Mouse (Mus musculus) layer of hippocampus, adult 8-10 months (tissue): ENCODE measurements at regions not wholly inside any gene's neighbourhood (a gene's known extent, or its start where the extent isn't known, plus 50 kb on each side); places are given as distances from the start of the nearest gene placed in this dataset.

Experiments used
- DNase-seq, 2 experiments: peaks; one replicate each; pipeline ENCODE4 v3.0.0; 2022; ENCODE audit warnings: low spot score in 2 of 2

- DNase-seq: no peak
Observed at GRCm38 (mm10) chr6:52368734-52369412, 55.6 kb downstream of the Evx1 start.

GRCm38 (mm10) chr6:52370806-52371360 lies 57.6 kb downstream of the Evx1 start:
- DNase-seq: no peak

DNA sequence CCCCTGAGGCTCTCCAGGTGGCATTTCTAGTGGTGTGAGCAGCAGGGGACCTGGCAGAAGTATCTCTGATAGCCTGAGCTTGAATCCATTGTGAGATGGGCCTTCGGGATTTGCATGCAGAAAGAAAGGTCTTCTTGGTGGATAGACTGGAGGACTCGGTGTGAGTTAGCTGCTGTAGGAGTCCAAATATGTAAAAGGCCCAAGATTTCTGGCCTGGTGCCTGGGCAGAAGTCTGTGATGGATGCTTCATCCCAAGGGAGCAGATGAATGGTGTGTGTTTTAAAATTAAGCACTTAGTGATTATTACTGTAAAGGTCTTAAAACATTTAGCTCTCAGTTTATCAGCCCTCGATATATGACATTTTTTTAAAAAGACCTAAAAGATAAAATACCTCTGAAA lies 65.8 kb downstream of the Evx1 start:
- DNase-seq: no peak

DNA sequence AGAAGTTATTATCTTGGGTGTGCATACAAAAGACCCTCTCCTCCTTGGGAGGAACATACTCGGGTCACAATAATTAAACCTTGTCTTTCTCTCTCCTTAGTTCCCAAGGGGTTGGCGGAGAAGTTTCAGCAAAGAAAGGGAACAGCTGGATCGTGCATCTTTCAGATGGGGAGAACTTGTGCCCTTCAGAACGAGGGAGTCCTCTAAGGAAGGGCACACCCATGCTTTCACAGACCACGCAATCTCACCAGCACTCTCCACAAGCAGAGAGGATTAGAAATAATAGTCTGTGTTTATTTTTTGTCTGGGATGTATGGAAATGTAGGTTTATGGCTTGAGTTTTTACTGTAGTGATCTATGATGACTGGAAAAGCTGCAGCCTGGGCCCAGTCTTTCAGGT lies 66.3 kb downstream of the Evx1 start:
- DNase-seq: no peak

DNA sequence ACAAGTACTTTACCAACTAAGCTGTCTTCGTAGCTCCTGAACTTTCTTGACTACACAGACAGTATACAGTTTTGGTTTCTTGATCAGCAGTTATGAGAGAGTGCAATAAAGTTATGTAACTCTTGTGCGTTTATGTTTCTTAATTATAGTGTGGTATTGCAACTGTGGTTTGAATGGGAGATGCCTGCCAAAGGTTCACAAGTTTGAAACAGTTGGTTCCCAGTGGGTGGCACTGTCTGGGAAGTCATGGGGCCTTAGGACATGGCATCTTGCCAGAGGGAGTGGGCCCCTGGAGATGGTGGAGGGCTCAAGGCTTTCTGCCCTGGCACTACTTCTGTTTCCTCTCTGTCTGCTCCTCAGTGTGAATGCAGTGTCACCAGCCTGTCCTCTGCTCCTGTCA lies 71.7 kb downstream of the Evx1 start:
- DNase-seq: no peak

- no peak for DNase-seq
Observed at GRCm38 (mm10) chr6:52401404-52401803, 88.1 kb downstream of the Evx1 start.

DNA sequence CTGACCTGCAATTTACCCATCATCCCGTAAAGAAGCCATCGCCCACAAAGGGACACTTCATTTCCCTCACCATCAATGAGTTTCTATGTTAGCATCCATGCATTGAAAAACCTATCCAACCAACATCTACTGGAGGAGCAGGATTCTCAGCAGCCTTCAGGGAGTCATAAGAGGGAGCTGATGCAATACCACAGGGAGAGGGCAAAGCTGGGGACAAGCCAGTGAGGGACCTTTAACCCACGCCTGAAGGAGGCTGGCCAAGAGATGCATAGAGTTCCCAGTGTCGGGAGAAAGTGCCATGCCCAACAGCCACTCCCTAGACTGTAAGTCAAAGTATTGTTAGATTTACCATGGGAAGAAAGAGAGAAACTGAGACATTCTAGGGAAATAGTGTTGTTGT lies 96.7 kb downstream of the Evx1 start:
- DNase-seq: no peak

DNA sequence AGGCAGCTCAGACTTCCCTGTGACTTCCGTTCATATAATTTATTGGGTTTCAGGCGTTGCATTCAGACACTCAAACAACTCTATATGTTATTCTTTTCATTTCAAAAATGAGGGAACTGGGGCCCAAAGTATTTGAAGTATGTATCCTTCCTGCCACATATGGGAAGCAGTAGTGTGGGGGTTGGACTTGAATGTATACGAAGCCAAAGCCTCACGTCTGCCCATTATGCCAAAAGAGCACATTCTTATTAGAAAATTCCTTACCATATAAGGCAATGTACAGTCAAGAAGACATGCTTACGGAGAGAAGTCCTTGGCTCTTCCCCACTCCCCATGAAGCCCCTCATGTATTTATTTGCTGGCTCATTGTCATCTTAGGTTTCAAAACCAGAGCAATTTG lies 97.4 kb downstream of the Evx1 start:
- no peak for DNase-seq

GRCm38 (mm10) chr6:52411302-52411701 lies 98.0 kb downstream of the Evx1 start:
- no peak for DNase-seq

DNA sequence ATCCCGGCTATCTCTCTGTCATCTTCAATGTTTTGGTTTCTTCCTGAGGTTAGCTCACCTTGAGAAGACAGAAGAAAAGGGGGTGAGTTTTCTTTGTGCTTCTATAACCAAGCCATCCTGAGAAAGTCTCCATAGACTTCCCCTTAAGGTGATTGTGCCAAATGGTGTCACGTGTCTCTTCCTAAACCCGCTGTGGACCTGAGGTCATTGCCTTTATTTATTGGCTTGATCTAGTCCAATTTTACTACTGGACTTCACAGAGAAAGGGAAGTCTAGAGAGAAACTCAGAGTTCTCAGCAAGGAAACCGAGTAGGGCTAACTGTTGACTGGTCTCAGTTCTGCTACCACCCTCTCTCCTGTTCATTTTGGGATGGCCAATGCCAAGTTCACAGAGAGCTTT lies 100.3 kb downstream of the Evx1 start:
- DNase-seq: no peak

DNA sequence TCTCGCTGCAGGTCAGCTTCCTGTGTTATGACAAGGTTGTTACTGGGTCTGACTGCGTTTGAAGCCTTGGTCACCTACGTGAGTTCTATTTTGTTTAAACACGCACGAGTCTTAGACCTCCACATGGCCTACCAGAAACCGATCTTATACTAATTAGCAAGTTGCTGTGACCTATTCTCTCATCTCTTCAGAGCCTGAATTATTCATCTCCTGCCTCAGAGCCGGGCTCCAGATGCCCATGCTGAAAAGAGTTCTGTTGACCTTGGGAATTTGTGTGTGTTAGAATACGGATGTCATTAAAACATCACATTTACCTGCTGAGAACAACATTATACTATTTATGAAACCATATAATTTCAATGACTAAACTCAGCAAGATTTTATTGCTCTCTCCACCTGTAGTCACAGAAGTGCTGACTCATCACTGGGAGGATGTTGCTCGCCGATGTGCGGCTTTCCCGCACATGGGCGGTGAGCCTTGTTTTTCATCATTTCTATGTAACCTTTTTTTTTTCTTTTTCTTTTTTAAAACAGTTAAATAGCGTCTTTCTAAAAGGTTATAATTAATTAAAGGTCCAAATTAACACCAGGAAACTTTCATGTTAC lies 102.1 kb downstream of the Evx1 start:
- DNase-seq: no peak

GRCm38 (mm10) chr6:52416491-52416890 lies 103.2 kb downstream of the Evx1 start:
- no peak for DNase-seq

GRCm38 (mm10) chr6:52417439-52418124 lies 104.3 kb downstream of the Evx1 start:
- DNase-seq: peak in 1 of 2 experiments; percentile 5

DNA sequence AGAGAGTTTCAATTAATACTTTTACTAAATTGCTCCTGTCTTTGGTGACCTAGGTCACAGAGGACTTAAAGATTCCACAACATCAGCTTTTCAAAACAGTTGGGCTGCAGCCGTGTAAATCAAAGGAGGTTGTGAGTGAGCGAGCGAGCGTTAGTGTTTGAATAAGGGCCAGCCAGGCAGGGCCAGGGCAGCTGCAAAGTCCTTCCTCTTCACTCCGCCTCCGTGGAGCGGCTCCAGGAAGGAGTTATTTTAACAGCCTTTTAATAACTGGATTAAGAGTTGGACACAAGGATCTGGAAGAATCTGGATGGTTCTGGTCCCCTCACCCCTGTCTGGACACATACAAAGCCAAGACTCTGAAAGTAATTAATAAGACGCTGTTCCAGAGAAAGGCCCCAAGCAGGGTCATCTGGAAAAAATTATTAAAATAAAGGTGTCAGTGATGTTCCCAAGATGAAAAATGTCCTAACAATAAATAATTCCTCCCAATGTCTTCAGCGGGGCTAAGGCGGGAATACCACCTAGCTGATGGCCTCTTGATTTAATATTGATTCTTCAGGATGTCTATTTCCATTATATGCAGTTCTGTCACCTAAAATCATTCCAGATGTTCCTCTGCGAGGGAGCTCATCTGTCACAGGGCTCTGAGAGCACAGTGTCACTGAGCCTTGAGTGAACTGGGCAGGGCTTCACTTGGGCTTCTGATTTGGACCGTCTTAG lies 105.3 kb downstream of the Evx1 start:
- DNase-seq: no peak

- DNase-seq: no peak
Observed at GRCm38 (mm10) chr6:52420276-52420970, 107.1 kb downstream of the Evx1 start.

GRCm38 (mm10) chr6:52421771-52422170 lies 108.5 kb downstream of the Evx1 start:
- DNase-seq: no peak

- DNase-seq: no peak
Observed at GRCm38 (mm10) chr6:52422686-52423085, 109.4 kb downstream of the Evx1 start.

- no peak for DNase-seq
Observed at GRCm38 (mm10) chr6:52423581-52424107, 110.3 kb downstream of the Evx1 start.

DNA sequence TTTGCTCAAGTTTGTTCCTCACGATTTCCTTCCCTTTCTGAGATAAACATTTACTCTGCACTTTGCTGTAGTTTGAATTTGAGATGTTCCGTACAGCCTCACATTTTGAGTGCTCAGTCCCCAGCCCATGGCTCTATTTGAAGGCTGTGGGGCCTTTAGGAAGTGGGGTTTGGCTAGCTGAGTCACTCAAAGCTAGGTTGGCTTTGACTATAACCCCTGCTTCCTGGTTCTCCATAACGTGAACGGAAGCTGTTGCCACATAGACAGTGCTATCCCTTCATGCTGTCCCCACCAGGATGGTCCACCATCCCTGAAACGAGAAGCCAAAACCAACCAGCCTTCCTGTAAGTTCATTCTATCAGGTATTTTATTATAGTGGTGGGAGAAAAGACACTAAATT lies 111.1 kb downstream of the Evx1 start:
- DNase-seq: no peak

DNA sequence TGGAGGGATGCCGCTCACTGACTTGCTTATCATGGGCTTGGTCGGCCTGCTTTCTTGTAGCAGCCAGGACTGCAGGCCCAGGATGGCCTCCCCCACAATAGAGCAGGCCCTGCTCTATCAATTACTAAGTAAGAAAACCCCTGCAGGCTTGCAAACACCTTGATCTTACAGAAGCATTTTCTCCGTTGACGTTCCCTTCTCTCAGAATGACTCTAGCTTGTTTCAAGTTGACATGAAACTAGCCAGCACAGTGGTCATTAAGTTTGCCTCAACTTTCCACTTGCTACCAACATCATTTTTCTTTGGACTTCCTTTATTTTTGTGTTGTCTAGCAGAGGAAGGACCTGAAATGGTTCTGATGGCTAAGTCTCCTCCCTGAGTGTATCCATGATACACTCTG lies 111.8 kb downstream of the Evx1 start:
- no peak for DNase-seq
